Comparison of ENCODE assay signal across 10 mouse cellular contexts in genomic region chr2:11567781-11568362, GRCm38 (mm10). TPM values are rescaled to one million over a fixed set of nuclear protein-coding genes. Genes with fewer than 3 reads are reported as not detected.
A peak's percentile ranks its signal among the peaks of the same experiment; 100 is the strongest.
DNase-seq lines count a peak whose midpoint lies in the region; ATAC-seq and TF ChIP-seq lines count a peak whose summit lies in the region.
"Had no signal": no experiment of that assay in that cellular context is flagged by ENCODE, and none has a peak within 500 bp of the region (broad histone marks: within the 10 kb centered on the region; RNA-seq: fewer than 3 reads in every experiment).

No protein-coding gene starts in this region.

- 64% methylated on average over 4 of the region's 4 CpGs for WGBS in limb, embryonic 11.5 days

- H3K9ac ChIP-seq in limb, embryonic 11.5 days (ENCODE audit: low read length) = no peak overlapping the region
- H3K9ac ChIP-seq: liver, embryonic 13.5 days had no signal

- H3K27ac ChIP-seq in layer of hippocampus, adult 2 months = no peak overlapping the region
- H3K27ac ChIP-seq in limb, embryonic 11.5 days (replicated peaks; ENCODE audit: low read depth, low read length) = no peak overlapping the region
- H3K27ac ChIP-seq: liver, embryonic 13.5 days had no signal

- TF ChIP-seq CTCF in layer of hippocampus, adult 2 months (conservative IDR thresholded peaks at IDR 0.05) = peak; percentile 82

- no peaks in the 10 kb centered on the region for H3K27me3 ChIP-seq in limb, embryonic 11.5 days (ENCODE audit: control insufficient read depth, insufficient read depth, low read length)
- H3K27me3 ChIP-seq: liver, embryonic 13.5 days had no signal

- H3K9me3 ChIP-seq in limb, embryonic 11.5 days (ENCODE audit: control insufficient read depth, low read length) = no peaks in the 10 kb centered on the region
- H3K9me3 ChIP-seq: liver, embryonic 13.5 days had no signal

- H3K4me3 ChIP-seq in layer of hippocampus, adult 2 months = no peak overlapping the region
- no peak overlapping the region for H3K4me3 ChIP-seq in limb, embryonic 11.5 days (ENCODE audit: low read depth, low read length)
- H3K4me3 ChIP-seq: liver, embryonic 13.5 days had no signal

- no peak for ATAC-seq in limb, embryonic 11.5 days (ENCODE audit: insufficient number of reproducible peaks, low FRiP score, low TSS enrichment, low read depth)

- no peak overlapping the region for H3K4me2 ChIP-seq in limb, embryonic 11.5 days (ENCODE audit: low read depth, severe bottlenecking)
- H3K4me2 ChIP-seq: liver, embryonic 13.5 days had no signal

- DNase-seq in adrenal gland, postnatal 10 days = peak; percentile 66
- DNase-seq in adrenal gland, adult 8-10 months = no peak
- DNase-seq in layer of hippocampus, adult 2 months (ENCODE audit: low spot score in 2 of 2) = peak in 1 of 2 experiments; percentile 31
- DNase-seq in layer of hippocampus, adult 8-10 months (ENCODE audit: low spot score in 2 of 2) = no peak
- peak; percentile 50 to 67 for DNase-seq in adrenal gland, postnatal 36 days
- DNase-seq in limb, embryonic 11.5 days (ENCODE audit: low spot score) = peak; percentile 47
- DNase-seq in spleen, postnatal 4 days (ENCODE audit: low spot score in 2 of 2) = peak; percentile 54 to 87
- no peak for DNase-seq in cerebellum, adult 11-12 months
- DNase-seq: liver, embryonic 13.5 days had no signal

- no peaks in the 10 kb centered on the region for H3K4me1 ChIP-seq in limb, embryonic 11.5 days (ENCODE audit: control insufficient read depth, insufficient read depth, low read length)
- H3K4me1 ChIP-seq: liver, embryonic 13.5 days had no signal

- H3K36me3 ChIP-seq in limb, embryonic 11.5 days (ENCODE audit: control insufficient read depth, insufficient read depth, low read length) = no peaks in the 10 kb centered on the region
- H3K36me3 ChIP-seq: liver, embryonic 13.5 days had no signal

RNA-seq across cellular contexts. Expression of gene Pfkfb3, which starts 14.0 kb away (rescaled TPM):
- total RNA-seq in adrenal gland, postnatal 10 days (2021) = 100 to 1,000 TPM; 107 to 116 TPM
- 100 to 1,000 TPM in 1 of 4 experiments, 10 to 100 TPM in 3; 62.7 to 118 (median 75.9) TPM for total RNA-seq in adrenal gland, adult 8-10 months (2022)
- total RNA-seq in layer of hippocampus, adult 2 months (2021) = 10 to 100 TPM; 36.8 to 40.1 TPM
- 10 to 100 TPM; 42.5 to 50.7 (median 45.4) TPM for total RNA-seq in layer of hippocampus, adult 8-10 months (2022)
- total RNA-seq in adrenal gland, postnatal 36 days (2021) = 100 to 1,000 TPM in 1 of 2 experiments, 10 to 100 TPM in 1; 94.5 to 108 TPM
- polyA plus RNA-seq in limb, embryonic 11.5 days (2014; fragmentation: Nextera tagmentation; extraction: Ambion mirVana) = 11.7 and 13.8 TPM in 2 replicates

RNA-seq across cellular contexts. Expression of gene Rbm17, which starts 36.1 kb away (rescaled TPM):
- 100 to 1,000 TPM; 116 to 118 TPM for total RNA-seq in adrenal gland, postnatal 10 days (2021)
- total RNA-seq in adrenal gland, adult 8-10 months (2022) = 100 to 1,000 TPM in 1 of 4 experiments, 10 to 100 TPM in 3; 82.5 to 121 (median 96.2) TPM
- total RNA-seq in layer of hippocampus, adult 2 months (2021) = 10 to 100 TPM; 85.7 to 86.6 TPM
- 10 to 100 TPM; 77.7 to 95.8 (median 87.4) TPM for total RNA-seq in layer of hippocampus, adult 8-10 months (2022)
- 100 to 1,000 TPM; 109 to 121 TPM for total RNA-seq in adrenal gland, postnatal 36 days (2021)
- polyA plus RNA-seq in limb, embryonic 11.5 days (2014; fragmentation: Nextera tagmentation; extraction: Ambion mirVana) = 205 and 214 TPM in 2 replicates

RNA-seq across cellular contexts. Expression of gene Gm17490, which starts 58.2 kb away (rescaled TPM):
- not detected for total RNA-seq in adrenal gland, postnatal 10 days (2021)
- not detected for total RNA-seq in adrenal gland, adult 8-10 months (2022)
- total RNA-seq in layer of hippocampus, adult 2 months (2021) = not detected
- total RNA-seq in layer of hippocampus, adult 8-10 months (2022) = not detected
- total RNA-seq in adrenal gland, postnatal 36 days (2021) = not detected
- polyA plus RNA-seq in limb, embryonic 11.5 days (2014; fragmentation: Nextera tagmentation; extraction: Ambion mirVana) = not detected in 2 replicates
- polyA plus RNA-seq: liver, embryonic 13.5 days; small intestine, adult 2 months had no signal

Comparison
In these comparisons a context has a peak if more than half of its experiments do, and no peak if none do; other contexts are left out.
1. DNase-seq: peak in adrenal gland, postnatal 10 days (single experiment), adrenal gland, postnatal 36 days (2 of 2), limb, embryonic 11.5 days (single experiment) and spleen, postnatal 4 days (2 of 2); none in adrenal gland, adult 8-10 months (single experiment), layer of hippocampus, adult 8-10 months (0 of 2) and cerebellum, adult 11-12 months (single experiment).